Mouse (Mus musculus) liver, embryonic 13.5 days (tissue): ENCODE measurements around the gene Pih1d3. TPM values are rescaled to one million over a fixed set of nuclear protein-coding genes. Genes with fewer than 3 reads are reported as not detected.

ENCODE experiments used
- ATAC-seq: fragments of 200-750 bp; cut with Nextera tagmentation; 2 replicates; pipeline ENCODE4 v1.8.0; 2017; ENCODE audit warnings: low read depth, mild to moderate bottlenecking, moderate number of reproducible peaks, moderate library complexity
- DNase-seq: peaks from one replicate; pipeline ENCODE4 v3.0.0; 2022
- H3K27ac ChIP-seq: fragments of 300-500 bp; sonication (generic); 2 replicates; pipeline ENCODE4 v1.5.1; 2015; ENCODE audit warnings: moderate library complexity, mild to moderate bottlenecking, inconsistent platforms
- H3K27me3 ChIP-seq: fragments of 300-500 bp; sonication (generic); 2 replicates; pipeline ENCODE4 v1.6.1; 2015; ENCODE audit warnings: mild to moderate bottlenecking, inconsistent platforms
- H3K36me3 ChIP-seq: fragments of 300-500 bp; sonication (generic); 2 replicates; pipeline ENCODE4 v1.6.1; 2015; ENCODE audit warnings: mild to moderate bottlenecking, inconsistent platforms
- H3K4me1 ChIP-seq: fragments of 300-500 bp; sonication (generic); replicated peaks from 2 replicates; pipeline ENCODE4 v1.6.1; 2015; ENCODE audit warnings: inconsistent platforms
- H3K4me2 ChIP-seq: fragments of 300-500 bp; sonication (generic); 2 replicates; pipeline ENCODE4 v1.6.1; 2015; ENCODE audit warnings: inconsistent platforms, mild to moderate bottlenecking, moderate library complexity
- H3K4me3 ChIP-seq: fragments of 300-500 bp; sonication (generic); replicated peaks from 2 replicates; pipeline ENCODE4 v1.5.1; 2015; ENCODE audit warnings: mild to moderate bottlenecking, inconsistent platforms
- H3K9ac ChIP-seq: fragments of 300-500 bp; sonication (generic); 2 replicates; pipeline ENCODE4 v1.6.1; 2015; ENCODE audit warnings: mild to moderate bottlenecking, inconsistent platforms
- H3K9me3 ChIP-seq: fragments of 300-500 bp; sonication (generic); replicated peaks from 2 replicates; pipeline ENCODE4 v1.6.1; 2016; ENCODE audit warnings: inconsistent platforms
- whole genome bisulfite sequencing: fragments of 180-500 bp; shearing (Covaris S2); methylation state at CpG from one replicate; pipeline ENCODE4 v1.1.7; 2015; ENCODE audit not compliant: insufficient replicate concordance; 5-methylcytosine and 5-hydroxymethylcytosine counted together
- polyA plus RNA-seq: library from polyadenylated mRNA; unstranded; fragments of >200 nt; fragmentation: Nextera tagmentation; extraction: Ambion mirVana; gene quantifications from 2 replicates; pipeline ENCODE4 v1.2.1, GENCODE M21; 2015

The Pih1d3 gene
- polyA plus RNA-seq, result not detected in 2 replicates

GRCm38 (mm10) chr1:31222564-31222963 is at the start of gene Pih1d3, which contains the start of gene 4931428L18Rik:
Gene Pih1d3 (plus strand): TSS chr1:31222838.
Gene 4931428L18Rik (minus strand): TSS chr1:31222684.
- H3K27me3 ChIP-seq, result no peaks in the 10 kb centered on the region
- no peak for ATAC-seq
- no peak within 1 kb of the TSS for H3K4me3 ChIP-seq
- H3K4me2 ChIP-seq, result no peak within 1 kb of the TSS
- no peak within 1 kb of the TSS for H3K27ac ChIP-seq
- no peak for DNase-seq
- WGBS, result 57% methylated on average over 7 of the region's 7 CpGs
- no peaks in the 10 kb centered on the region for H3K9me3 ChIP-seq
- H3K36me3 ChIP-seq, result no peaks in the 10 kb centered on the region
- H3K9ac ChIP-seq, result no peak within 1 kb of the TSS
- H3K4me1 ChIP-seq, result no peaks in the 10 kb centered on the region

- Histone ChIP-seq H3K27me3 (no peaks in the 10 kb centered on the region), H3K4me1 (no peaks in the 10 kb centered on the region), H3K36me3 (no peaks in the 10 kb centered on the region), H3K4me3 (no peak overlapping the region), H3K9me3 (no peaks in the 10 kb centered on the region), H3K9ac (no peak overlapping the region), H3K4me2 (no peak overlapping the region), H3K27ac (no peak overlapping the region)
- DNase-seq (no peak), ATAC-seq (no peak)
- WGBS, result 53% methylated on average over 3 of the region's 3 CpGs
Measured at GRCm38 (mm10) chr1:31175401-31175800, 47.2 kb upstream of the Pih1d3 start.

GRCm38 (mm10) chr1:31176101-31176500 is 46.5 kb upstream of the Pih1d3 start, which contains the start of gene Lgsn:
Gene Lgsn (plus strand): TSS chr1:31176401.
- Histone ChIP-seq H3K9ac (no peak within 1 kb of the TSS), H3K4me3 (no peak within 1 kb of the TSS), H3K4me2 (no peak within 1 kb of the TSS), H3K9me3 (no peaks in the 10 kb centered on the region), H3K27me3 (no peaks in the 10 kb centered on the region), H3K27ac (no peak within 1 kb of the TSS), H3K4me1 (no peaks in the 10 kb centered on the region), H3K36me3 (no peaks in the 10 kb centered on the region)
- ATAC-seq, result no peak
- no peak for DNase-seq
- WGBS, result 57% methylated on average over 5 of the region's 5 CpGs

- 85% methylated on average over 1 of the region's 1 CpGs for WGBS
- H3K9ac ChIP-seq, result no peak overlapping the region
- no peak overlapping the region for H3K27ac ChIP-seq
- H3K4me1 ChIP-seq, result no peaks in the 10 kb centered on the region
- H3K4me3 ChIP-seq, result no peak overlapping the region
- DNase-seq (no peak), ATAC-seq (no peak)
- no peaks in the 10 kb centered on the region for H3K36me3 ChIP-seq
- no peak overlapping the region for H3K4me2 ChIP-seq
- no peaks in the 10 kb centered on the region for H3K9me3 ChIP-seq
- no peaks in the 10 kb centered on the region for H3K27me3 ChIP-seq
Measured at GRCm38 (mm10) chr1:31178264-31178663, 44.4 kb upstream of the Pih1d3 start.

- Histone ChIP-seq H3K27ac (no peak overlapping the region), H3K9me3 (no peaks in the 10 kb centered on the region), H3K4me3 (no peak overlapping the region), H3K27me3 (no peaks in the 10 kb centered on the region), H3K36me3 (no peaks in the 10 kb centered on the region), H3K9ac (no peak overlapping the region), H3K4me2 (no peak overlapping the region), H3K4me1 (no peaks in the 10 kb centered on the region)
- no peak for ATAC-seq
- no peak for DNase-seq
- 63% methylated on average over 10 of the region's 10 CpGs for WGBS
Measured at GRCm38 (mm10) chr1:31190237-31190866, 32.3 kb upstream of the Pih1d3 start.

GRCm38 (mm10) chr1:31195633-31196032 is 27.0 kb upstream of the Pih1d3 start:
- H3K9ac ChIP-seq, result no peak overlapping the region
- no peaks in the 10 kb centered on the region for H3K27me3 ChIP-seq
- 52% methylated on average over 1 of the region's 1 CpGs for WGBS
- no peak for ATAC-seq
- H3K4me2 ChIP-seq, result no peak overlapping the region
- H3K36me3 ChIP-seq, result no peaks in the 10 kb centered on the region
- no peaks in the 10 kb centered on the region for H3K4me1 ChIP-seq
- no peak overlapping the region for H3K4me3 ChIP-seq
- no peak for DNase-seq
- H3K27ac ChIP-seq, result no peak overlapping the region
- H3K9me3 ChIP-seq, result no peaks in the 10 kb centered on the region

GRCm38 (mm10) chr1:31196959-31197358 is 25.7 kb upstream of the Pih1d3 start:
- Histone ChIP-seq H3K9ac (no peak overlapping the region), H3K36me3 (no peaks in the 10 kb centered on the region), H3K4me1 (no peaks in the 10 kb centered on the region), H3K27me3 (no peaks in the 10 kb centered on the region), H3K4me2 (no peak overlapping the region), H3K4me3 (no peak overlapping the region), H3K9me3 (no peaks in the 10 kb centered on the region), H3K27ac (no peak overlapping the region)
- WGBS, result 80% methylated on average over 3 of the region's 3 CpGs
- DNase-seq (no peak), ATAC-seq (no peak)

- Histone ChIP-seq H3K36me3 (no peaks in the 10 kb centered on the region), H3K9ac (no peak overlapping the region), H3K9me3 (no peaks in the 10 kb centered on the region), H3K4me3 (no peak overlapping the region), H3K27ac (no peak overlapping the region), H3K4me2 (no peak overlapping the region), H3K27me3 (no peaks in the 10 kb centered on the region), H3K4me1 (no peaks in the 10 kb centered on the region)
- DNase-seq (no peak), ATAC-seq (no peak)
- 74% methylated on average over 10 of the region's 10 CpGs for WGBS
Measured at GRCm38 (mm10) chr1:31203771-31204170, 18.9 kb upstream of the Pih1d3 start.

- H3K9me3 ChIP-seq, result no peaks in the 10 kb centered on the region
- H3K27ac ChIP-seq, result no peak overlapping the region
- no peaks in the 10 kb centered on the region for H3K4me1 ChIP-seq
- no peak for ATAC-seq
- H3K4me3 ChIP-seq, result no peak overlapping the region
- no peak for DNase-seq
- H3K4me2 ChIP-seq, result no peak overlapping the region
- H3K36me3 ChIP-seq, result no peaks in the 10 kb centered on the region
- no peak overlapping the region for H3K9ac ChIP-seq
- WGBS, result 63% methylated on average over 7 of the region's 7 CpGs
- H3K27me3 ChIP-seq, result no peaks in the 10 kb centered on the region
Measured at GRCm38 (mm10) chr1:31205346-31205745, 17.3 kb upstream of the Pih1d3 start.

- no peak overlapping the region for H3K27ac ChIP-seq
- no peaks in the 10 kb centered on the region for H3K27me3 ChIP-seq
- no peak overlapping the region for H3K4me2 ChIP-seq
- no peaks in the 10 kb centered on the region for H3K9me3 ChIP-seq
- no peaks in the 10 kb centered on the region for H3K4me1 ChIP-seq
- DNase-seq (no peak), ATAC-seq (no peak)
- 52% methylated on average over 3 of the region's 3 CpGs for WGBS
- no peak overlapping the region for H3K9ac ChIP-seq
- no peak overlapping the region for H3K4me3 ChIP-seq
- H3K36me3 ChIP-seq, result no peaks in the 10 kb centered on the region
Measured at GRCm38 (mm10) chr1:31205770-31206169, 16.9 kb upstream of the Pih1d3 start.

- Histone ChIP-seq H3K27ac (no peak overlapping the region), H3K36me3 (no peaks in the 10 kb centered on the region), H3K9ac (no peak overlapping the region), H3K9me3 (no peaks in the 10 kb centered on the region), H3K4me2 (no peak overlapping the region), H3K4me1 (no peaks in the 10 kb centered on the region), H3K4me3 (no peak overlapping the region), H3K27me3 (no peaks in the 10 kb centered on the region)
- 1% methylated on average over 5 of the region's 5 CpGs for WGBS
- DNase-seq (no peak), ATAC-seq (no peak)
Measured at GRCm38 (mm10) chr1:31210144-31210543, 12.5 kb upstream of the Pih1d3 start.

- Histone ChIP-seq H3K4me1 (no peaks in the 10 kb centered on the region), H3K9me3 (no peaks in the 10 kb centered on the region), H3K36me3 (no peaks in the 10 kb centered on the region), H3K27ac (no peak overlapping the region), H3K4me3 (no peak overlapping the region), H3K4me2 (no peak overlapping the region), H3K27me3 (no peaks in the 10 kb centered on the region), H3K9ac (no peak overlapping the region)
- no peak for DNase-seq
- ATAC-seq, result no peak
- 72% methylated on average over 1 of the region's 1 CpGs for WGBS
Measured at GRCm38 (mm10) chr1:31214831-31215230, 7.8 kb upstream of the Pih1d3 start.
